Mouse (Mus musculus) midbrain, embryonic 16.5 days (tissue): ENCODE measurements around the gene Vps8. TPM values are rescaled to one million over a fixed set of nuclear protein-coding genes. Genes with fewer than 3 reads are reported as not detected.
A peak's percentile ranks its signal among the peaks of the same experiment; 100 is the strongest.

Source experiments
- ATAC-seq: fragments of 200-750 bp; cut with Nextera tagmentation; 2 replicates; pipeline ENCODE4 v1.8.0; 2017; ENCODE audit warnings: moderate TSS enrichment
- H3K27ac ChIP-seq: fragments of 300-500 bp; sonication (generic); 2 replicates; pipeline ENCODE4 v1.5.1; 2014; ENCODE audit warnings: mild to moderate bottlenecking, low read length, mixed read lengths
- H3K27me3 ChIP-seq: fragments of 300-500 bp; sonication (generic); 2 replicates; pipeline ENCODE4 v1.6.1; 2014; ENCODE audit warnings: low read depth, low read length, mixed read lengths; ENCODE audit not compliant: control insufficient read depth, insufficient read depth
- H3K36me3 ChIP-seq: fragments of 300-500 bp; sonication (generic); 2 replicates; pipeline ENCODE4 v1.6.1; 2014; ENCODE audit warnings: mild to moderate bottlenecking, low read length, moderate library complexity, mixed read lengths; ENCODE audit not compliant: control insufficient read depth, insufficient read depth
- H3K4me1 ChIP-seq: fragments of 300-500 bp; sonication (generic); 2 replicates; pipeline ENCODE4 v1.6.1; 2014; ENCODE audit warnings: mild to moderate bottlenecking, low read length, mixed read lengths; ENCODE audit not compliant: control insufficient read depth, insufficient read depth
- H3K4me2 ChIP-seq: fragments of 300-500 bp; sonication (generic); 2 replicates; pipeline ENCODE4 v1.6.1; 2014; ENCODE audit warnings: mild to moderate bottlenecking, low read length, mixed read lengths
- H3K4me3 ChIP-seq: fragments of 300-500 bp; sonication (generic); 2 replicates; pipeline ENCODE4 v1.5.1; 2014; ENCODE audit warnings: low read depth, mild to moderate bottlenecking, low read length, moderate library complexity, mixed read lengths
- H3K9ac ChIP-seq: fragments of 300-500 bp; sonication (generic); 2 replicates; pipeline ENCODE4 v1.6.1; 2014; ENCODE audit warnings: low read depth, low read length, mixed read lengths
- H3K9me3 ChIP-seq: fragments of 300-500 bp; sonication (generic); replicated peaks from 2 replicates; pipeline ENCODE4 v1.6.1; 2014; ENCODE audit warnings: mild to moderate bottlenecking, low read length, mixed read lengths; ENCODE audit not compliant: control insufficient read depth, poor library complexity, severe bottlenecking
- WGBS: fragments of 180-500 bp; shearing (Covaris S2); extraction: QIAGEN DNeasy Blood & Tissue Kit; methylation state at CpG from one replicate; pipeline ENCODE4 v1.1.7; 2014; 5-methylcytosine and 5-hydroxymethylcytosine counted together
- polyA plus RNA-seq: library from polyadenylated mRNA; unstranded; fragments of >200 nt; fragmentation: Nextera tagmentation; extraction: Ambion mirVana; gene quantifications from 2 replicates; pipeline ENCODE4 v1.2.1, GENCODE M21; 2015

Vps8 gene
- polyA plus RNA-seq, 1 experiment from 2014 or later = 41.2 TPM

DNA sequence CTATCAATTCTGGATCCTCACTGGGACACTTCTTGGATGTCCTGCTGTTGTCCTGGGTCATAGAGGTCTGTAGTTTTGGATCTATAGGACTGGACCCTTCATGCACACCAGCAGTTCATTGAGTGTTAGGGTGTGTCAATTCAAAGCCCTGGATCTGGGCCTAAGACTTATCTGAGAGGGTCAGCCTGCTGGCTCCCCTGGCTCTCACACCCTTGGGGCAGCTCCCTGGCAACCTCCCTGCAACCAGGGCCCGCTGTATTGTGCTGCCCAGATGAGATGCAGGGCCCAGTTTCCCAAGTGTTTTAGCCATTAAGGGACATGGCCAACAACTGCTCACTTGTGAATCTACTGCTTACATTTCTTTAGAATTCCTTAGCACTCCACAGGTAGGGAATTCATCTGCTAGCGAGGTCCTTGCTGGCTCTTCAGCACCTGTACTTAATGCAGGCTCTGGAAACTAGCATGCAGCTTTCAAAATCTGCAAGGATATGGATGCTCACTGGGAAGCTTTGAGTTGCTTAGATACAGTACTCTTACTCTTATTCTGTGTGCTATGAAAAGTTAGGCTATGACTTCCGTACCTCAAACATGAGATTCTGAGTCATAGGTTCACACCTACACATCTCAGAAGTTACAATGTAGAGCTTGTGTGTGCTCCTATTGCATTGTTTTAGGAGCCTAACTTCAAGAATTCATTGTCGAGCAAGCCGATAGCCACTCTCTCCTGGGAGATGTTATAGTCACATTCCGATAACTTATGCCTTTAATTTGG lies 183.5 kb downstream of the Vps8 start:
- Histone ChIP-seq H3K27me3 (no peaks in the 10 kb centered on the region), H3K9me3 (no peaks in the 10 kb centered on the region), H3K4me1 (peaks cover 2% of the 10 kb centered on the region; the same call in 1 of the 2 replicates), H3K27ac (no peak overlapping the region), H3K36me3 (no peaks in the 10 kb centered on the region), H3K4me3 (no peak overlapping the region), H3K4me2 (no peak overlapping the region), H3K9ac (no peak overlapping the region)
- WGBS = 89% methylated on average over 6 of the region's 6 CpGs
- no peak for ATAC-seq

GRCm38 (mm10) chr16:21607021-21607650 lies 184.2 kb downstream of the Vps8 start:
- H3K9ac ChIP-seq = no peak overlapping the region
- no peak overlapping the region for H3K4me2 ChIP-seq
- peaks cover 2% of the 10 kb centered on the region; the same call in 1 of the 2 replicates for H3K4me1 ChIP-seq
- no peak overlapping the region for H3K4me3 ChIP-seq
- no peaks in the 10 kb centered on the region for H3K36me3 ChIP-seq
- no peaks in the 10 kb centered on the region for H3K27me3 ChIP-seq
- no peak for ATAC-seq
- no peaks in the 10 kb centered on the region for H3K9me3 ChIP-seq
- WGBS = 86% methylated on average over 8 of the region's 8 CpGs
- H3K27ac ChIP-seq = no peak overlapping the region

DNA sequence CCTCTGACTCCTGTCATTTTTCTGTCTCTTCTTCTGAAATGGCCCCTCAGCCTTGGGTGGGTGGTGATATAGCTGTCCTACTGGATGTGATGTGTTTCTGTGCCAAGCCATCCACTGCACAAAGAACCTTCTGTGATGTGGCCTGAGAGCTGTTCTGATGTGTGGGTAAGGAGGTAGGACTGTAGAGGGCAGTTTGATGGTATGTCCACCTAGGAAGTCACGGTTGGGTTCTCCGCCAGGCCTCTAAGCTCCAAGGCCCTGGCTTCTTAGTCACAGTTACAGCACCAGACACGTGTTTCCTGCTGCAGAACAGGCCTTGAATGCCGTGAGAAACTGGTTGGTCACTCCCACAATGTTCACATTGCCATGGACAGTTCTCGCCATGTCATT lies 184.7 kb downstream of the Vps8 start:
- no peak for ATAC-seq

GRCm38 (mm10) chr16:21608176-21608865 lies 185.4 kb downstream of the Vps8 start:
- Histone ChIP-seq H3K36me3 (no peaks in the 10 kb centered on the region), H3K9ac (no peak overlapping the region), H3K9me3 (no peaks in the 10 kb centered on the region), H3K4me2 (no peak overlapping the region), H3K4me1 (peaks cover 2% of the 10 kb centered on the region; the same call in 1 of the 2 replicates), H3K4me3 (no peak overlapping the region), H3K27me3 (no peaks in the 10 kb centered on the region), H3K27ac (peak overlapping the region; percentile 33; the same call in 1 of the 2 replicates)
- WGBS = 58% methylated on average over 10 of the region's 10 CpGs
- peak; percentile 73 for ATAC-seq

More for the DNA sequence above, 184.7 kb downstream of the Vps8 start:
- H3K4me3 ChIP-seq = no peak overlapping the region
- H3K27ac ChIP-seq = no peak overlapping the region
- no peaks in the 10 kb centered on the region for H3K9me3 ChIP-seq
- no peaks in the 10 kb centered on the region for H3K36me3 ChIP-seq
- peaks cover 2% of the 10 kb centered on the region; the same call in 1 of the 2 replicates for H3K4me1 ChIP-seq
- no peak overlapping the region for H3K4me2 ChIP-seq
- H3K27me3 ChIP-seq = no peaks in the 10 kb centered on the region
- WGBS = 83% methylated on average over 5 of the region's 5 CpGs
- H3K9ac ChIP-seq = no peak overlapping the region

DNA sequence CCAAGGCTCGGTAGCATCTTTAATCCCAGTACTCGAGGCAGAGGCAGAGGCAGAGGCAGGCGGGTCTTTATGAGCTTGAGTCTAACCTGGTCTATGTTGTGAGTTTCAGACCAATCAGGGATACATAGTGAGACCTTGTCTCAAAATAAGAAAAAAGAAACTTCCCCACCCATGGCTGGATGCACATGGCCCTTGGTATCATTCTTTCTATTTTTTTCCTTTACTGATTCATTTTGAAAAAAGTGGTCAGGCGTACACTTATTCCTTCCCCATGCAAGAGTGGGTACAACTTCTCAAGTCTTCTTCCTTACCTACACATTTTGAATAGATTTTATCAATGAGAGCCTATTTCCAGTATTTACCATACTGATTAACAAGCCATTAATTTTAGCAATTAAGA lies 187.6 kb downstream of the Vps8 start:
- no peaks in the 10 kb centered on the region for H3K36me3 ChIP-seq
- H3K4me3 ChIP-seq = no peak overlapping the region
- H3K27ac ChIP-seq = no peak overlapping the region
- peaks cover 2% of the 10 kb centered on the region; the same call in 1 of the 2 replicates for H3K4me1 ChIP-seq
- H3K9me3 ChIP-seq = no peaks in the 10 kb centered on the region
- WGBS = 97% methylated on average over 4 of the region's 4 CpGs
- H3K9ac ChIP-seq = no peak overlapping the region
- no peak for ATAC-seq
- no peaks in the 10 kb centered on the region for H3K27me3 ChIP-seq
- H3K4me2 ChIP-seq = no peak overlapping the region

- H3K4me1 ChIP-seq = peaks cover 2% of the 10 kb centered on the region; the same call in 1 of the 2 replicates
- H3K36me3 ChIP-seq = no peaks in the 10 kb centered on the region
- no peaks in the 10 kb centered on the region for H3K27me3 ChIP-seq
Observed at GRCm38 (mm10) chr16:21615802-21616201, 192.9 kb downstream of the Vps8 start.

GRCm38 (mm10) chr16:21620630-21621029 lies 197.7 kb downstream of the Vps8 start:
- 91% methylated on average over 2 of the region's 2 CpGs for WGBS
- Histone ChIP-seq H3K36me3 (no peaks in the 10 kb centered on the region), H3K27ac (no peak overlapping the region), H3K9ac (no peak overlapping the region), H3K9me3 (no peaks in the 10 kb centered on the region), H3K4me2 (no peak overlapping the region), H3K4me3 (no peak overlapping the region), H3K27me3 (no peaks in the 10 kb centered on the region), H3K4me1 (peaks cover 2% of the 10 kb centered on the region; the same call in 1 of the 2 replicates)
- ATAC-seq = no peak

More at GRCm38 (mm10) chr16:21615802-21616201, 192.9 kb downstream of the Vps8 start:
- ATAC-seq = no peak
- Histone ChIP-seq H3K27ac (no peak overlapping the region), H3K4me3 (no peak overlapping the region), H3K9ac (no peak overlapping the region), H3K4me2 (no peak overlapping the region), H3K9me3 (no peaks in the 10 kb centered on the region)
- 54% methylated on average over 7 of the region's 7 CpGs for WGBS

DNA sequence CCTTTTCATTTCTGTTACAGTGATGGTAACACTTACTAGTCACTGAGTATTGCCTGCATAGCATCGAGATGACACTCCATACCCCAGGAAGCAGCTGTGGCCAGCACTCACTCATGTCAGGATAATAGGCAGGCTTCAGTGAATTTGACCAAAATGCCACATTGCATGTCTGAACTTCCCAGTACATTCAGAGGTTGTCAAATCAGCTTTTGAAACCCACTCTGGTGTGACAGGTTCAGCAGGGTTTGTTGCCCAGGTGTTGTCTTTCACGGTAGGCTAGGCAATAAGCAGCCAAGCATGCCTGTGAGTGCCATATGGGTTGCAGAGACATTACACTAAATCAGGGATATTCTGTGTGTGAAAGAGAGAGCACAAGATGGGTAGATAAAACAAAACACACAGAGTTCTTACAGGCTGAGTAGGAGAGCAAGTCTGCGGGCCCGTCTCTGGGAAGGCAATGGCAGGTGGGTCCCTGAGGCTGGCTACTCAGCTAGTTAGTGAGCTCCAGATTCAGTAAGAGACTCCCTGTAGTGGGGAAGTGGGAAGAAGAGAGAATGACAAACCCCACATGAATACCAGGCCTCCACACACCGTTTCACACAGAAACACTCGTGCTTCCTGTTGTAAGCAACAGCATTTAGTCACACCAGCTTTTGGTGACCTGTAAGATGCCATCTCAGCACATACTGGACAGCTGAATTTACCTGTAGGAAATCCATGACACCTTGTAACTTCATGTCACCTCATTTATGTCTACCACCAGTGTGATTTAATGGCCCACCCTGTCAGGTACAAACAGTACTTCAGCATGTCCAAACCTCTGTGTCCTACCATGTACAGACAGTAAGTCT lies 203.1 kb downstream of the Vps8 start:
- no peak for ATAC-seq

More for the DNA sequence above, 203.1 kb downstream of the Vps8 start:
- Histone ChIP-seq H3K4me3 (no peak overlapping the region), H3K4me2 (no peak overlapping the region), H3K4me1 (peaks cover 8% of the 10 kb centered on the region), H3K36me3 (no peaks in the 10 kb centered on the region), H3K9ac (no peak overlapping the region), H3K27ac (no peak overlapping the region), H3K27me3 (no peaks in the 10 kb centered on the region), H3K9me3 (no peaks in the 10 kb centered on the region)
- WGBS = 56% methylated on average over 6 of the region's 6 CpGs
